Mouse (Mus musculus) hindbrain, postnatal 0 days (tissue): ENCODE data around the gene Efna4. TPM values are rescaled to one million over a fixed set of nuclear protein-coding genes. Genes with fewer than 3 reads are reported as not detected.

Experiments used
- ATAC-seq: fragments of 200-750 bp; cut with Nextera tagmentation; 2 replicates; pipeline ENCODE4 v1.8.0; 2017; ENCODE audit warnings: mild to moderate bottlenecking, moderate TSS enrichment, moderate library complexity
- DNase-seq: peaks from one replicate; pipeline ENCODE4 v3.0.0-alpha.2; 2015; ENCODE audit warnings: low spot score
- H3K27ac ChIP-seq: fragments of 300-500 bp; sonication (generic); 2 replicates; pipeline ENCODE4 v1.5.1; 2014; ENCODE audit warnings: mild to moderate bottlenecking
- H3K27me3 ChIP-seq: fragments of 300-500 bp; sonication (generic); 2 replicates; pipeline ENCODE4 v1.6.1; 2014; ENCODE audit warnings: low read length, mixed read lengths; ENCODE audit not compliant: insufficient read depth
- H3K36me3 ChIP-seq: fragments of 300-500 bp; sonication (generic); 2 replicates; pipeline ENCODE4 v1.6.1; 2014; ENCODE audit warnings: low read length, mixed read lengths; ENCODE audit not compliant: insufficient read depth
- H3K4me1 ChIP-seq: fragments of 300-500 bp; sonication (generic); 2 replicates; pipeline ENCODE4 v1.6.1; 2014; ENCODE audit warnings: antibody characterized with exemption, low read length, mixed read lengths; ENCODE audit not compliant: insufficient read depth
- H3K4me2 ChIP-seq: fragments of 300-500 bp; sonication (generic); 2 replicates; pipeline ENCODE4 v1.6.1; 2014; ENCODE audit warnings: low read depth, mild to moderate bottlenecking, low read length, moderate library complexity, mixed read lengths
- H3K4me3 ChIP-seq: fragments of 300-500 bp; sonication (generic); 2 replicates; pipeline ENCODE4 v1.5.1; 2014; ENCODE audit warnings: low read length
- H3K9ac ChIP-seq: fragments of 300-500 bp; sonication (generic); replicated peaks from 2 replicates; pipeline ENCODE4 v1.6.1; 2014; ENCODE audit warnings: mild to moderate bottlenecking, low read length, moderate library complexity, mixed read lengths
- H3K9me3 ChIP-seq: fragments of 300-500 bp; sonication (generic); 2 replicates; pipeline ENCODE4 v1.6.1; 2016; ENCODE audit warnings: low read length, mixed read lengths
- CTCF ChIP-seq: IDR thresholded peaks from 2 replicates; pipeline ENCODE4 v1.5.1; 2016; ENCODE audit warnings: antibody characterized with exemption, control low read depth, low read depth
- WGBS: fragments of 180-500 bp; shearing (Covaris S2); extraction: QIAGEN DNeasy Blood & Tissue Kit; methylation state at CpG from one replicate; pipeline ENCODE4 v1.1.7; 2014; 5-methylcytosine and 5-hydroxymethylcytosine counted together
- polyA plus RNA-seq: library from polyadenylated mRNA; unstranded; fragments of >200 nt; fragmentation: Nextera tagmentation; extraction: Ambion mirVana; gene quantifications from 2 replicates; pipeline ENCODE4 v1.2.1, GENCODE M21; 2015
- total RNA-seq: library from RNA; depleted of rRNA; stranded (reverse); fragments of >200 nt; gene quantifications from 2 replicates; pipeline ENCODE4 v1.2.3, GENCODE M21; 2014

The Efna4 gene
- total and polyA plus RNA-seq, 2 experiments from 2014 or later, result 3.5 to 7.6 TPM

DNA sequence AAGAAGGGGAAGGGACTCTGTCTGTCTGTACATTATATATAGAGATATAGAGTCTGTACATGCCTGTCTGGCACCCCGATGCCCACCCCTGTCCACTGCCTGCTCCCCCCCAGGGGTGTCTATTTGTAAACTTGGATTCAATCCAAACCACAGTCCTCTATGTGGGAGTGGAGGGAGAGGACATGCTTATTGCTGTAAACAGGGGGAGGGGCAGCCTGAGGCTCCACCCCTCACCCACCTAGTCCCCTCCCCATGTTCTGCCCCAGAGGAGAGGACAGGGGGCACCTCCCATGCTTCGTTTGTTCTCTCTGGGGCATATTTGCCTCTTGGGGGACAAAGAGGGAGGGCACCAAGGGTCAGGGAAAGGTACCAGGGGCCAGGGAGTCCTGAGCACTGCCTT lies 23.0 kb downstream of the Efna4 start:
- no peaks in the 10 kb centered on the region for H3K9me3 ChIP-seq
- WGBS, result 35% methylated on average over 2 of the region's 2 CpGs
- H3K4me1 ChIP-seq, result peaks cover 13% of the 10 kb centered on the region
- DNase-seq (no peak), ATAC-seq (no peak)
- no peak for TF ChIP-seq CTCF
- no peaks in the 10 kb centered on the region for H3K36me3 ChIP-seq
- H3K4me2 ChIP-seq, result peak overlapping the region; percentile 49
- H3K4me3 ChIP-seq, result peak overlapping the region; percentile 20; the same call in 1 of the 2 replicates
- H3K27ac ChIP-seq, result no peak overlapping the region
- peak overlapping the region; percentile 37 for H3K9ac ChIP-seq
- H3K27me3 ChIP-seq, result no peaks in the 10 kb centered on the region

DNA sequence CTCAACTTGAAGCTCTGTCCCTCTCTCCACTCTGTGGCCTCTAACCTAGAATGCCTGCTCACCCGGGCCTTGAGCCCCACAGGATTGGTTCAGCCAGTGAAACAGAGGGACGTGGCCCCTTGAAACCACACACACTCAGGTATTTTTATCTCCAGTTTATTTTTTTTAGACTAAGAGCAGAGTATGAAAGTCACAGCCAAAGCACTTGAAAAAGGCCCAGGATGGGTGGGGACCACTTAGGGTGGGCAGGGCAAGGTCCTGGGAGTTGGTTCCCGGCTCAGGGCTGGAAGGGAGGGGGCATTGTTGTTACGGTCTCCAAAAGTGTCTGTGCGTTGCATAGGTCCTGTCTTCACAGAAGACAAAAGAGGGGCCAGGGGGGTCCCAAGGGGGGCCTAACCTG lies 23.5 kb downstream of the Efna4 start:
- Histone ChIP-seq H3K9ac (no peak overlapping the region), H3K36me3 (no peaks in the 10 kb centered on the region), H3K27me3 (no peaks in the 10 kb centered on the region), H3K4me1 (peaks cover 13% of the 10 kb centered on the region), H3K4me3 (no peak overlapping the region), H3K4me2 (no peak overlapping the region), H3K9me3 (no peaks in the 10 kb centered on the region), H3K27ac (no peak overlapping the region)
- WGBS, result 66% methylated on average over 5 of the region's 5 CpGs
- no peak for DNase-seq
- TF ChIP-seq CTCF, result no peak
- ATAC-seq, result no peak

DNA sequence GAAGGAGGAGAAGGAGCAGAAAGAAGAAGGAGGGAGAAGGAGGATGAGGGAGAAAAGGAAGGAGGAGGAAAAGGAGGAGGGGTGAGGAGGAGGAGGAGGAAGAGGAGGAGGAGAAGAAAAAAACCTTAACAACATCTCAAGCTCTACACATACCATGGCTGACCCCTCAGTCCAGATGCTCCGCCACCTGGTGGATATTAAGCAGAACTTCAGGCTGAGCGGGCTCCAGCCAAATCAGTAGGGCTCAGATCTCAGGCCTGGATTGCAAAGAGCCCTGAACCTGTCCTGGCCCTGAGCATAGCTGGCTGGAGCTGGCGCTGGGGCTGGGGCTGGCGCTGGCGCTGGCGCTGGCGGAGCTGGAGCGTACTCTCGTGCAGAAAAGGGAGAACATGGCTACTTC lies 29.7 kb downstream of the Efna4 start:
- H3K4me1 ChIP-seq, result no peaks in the 10 kb centered on the region
- H3K4me2 ChIP-seq, result no peak overlapping the region
- peak; percentile 93 for TF ChIP-seq CTCF
- H3K9me3 ChIP-seq, result no peaks in the 10 kb centered on the region
- DNase-seq (peak; percentile 85), ATAC-seq (peak; percentile 88)
- H3K9ac ChIP-seq, result no peak overlapping the region
- no peaks in the 10 kb centered on the region for H3K27me3 ChIP-seq
- no peak overlapping the region for H3K4me3 ChIP-seq
- under 1% methylated on average over 9 of the region's 9 CpGs for WGBS
- H3K27ac ChIP-seq, result no peak overlapping the region
- no peaks in the 10 kb centered on the region for H3K36me3 ChIP-seq

DNA sequence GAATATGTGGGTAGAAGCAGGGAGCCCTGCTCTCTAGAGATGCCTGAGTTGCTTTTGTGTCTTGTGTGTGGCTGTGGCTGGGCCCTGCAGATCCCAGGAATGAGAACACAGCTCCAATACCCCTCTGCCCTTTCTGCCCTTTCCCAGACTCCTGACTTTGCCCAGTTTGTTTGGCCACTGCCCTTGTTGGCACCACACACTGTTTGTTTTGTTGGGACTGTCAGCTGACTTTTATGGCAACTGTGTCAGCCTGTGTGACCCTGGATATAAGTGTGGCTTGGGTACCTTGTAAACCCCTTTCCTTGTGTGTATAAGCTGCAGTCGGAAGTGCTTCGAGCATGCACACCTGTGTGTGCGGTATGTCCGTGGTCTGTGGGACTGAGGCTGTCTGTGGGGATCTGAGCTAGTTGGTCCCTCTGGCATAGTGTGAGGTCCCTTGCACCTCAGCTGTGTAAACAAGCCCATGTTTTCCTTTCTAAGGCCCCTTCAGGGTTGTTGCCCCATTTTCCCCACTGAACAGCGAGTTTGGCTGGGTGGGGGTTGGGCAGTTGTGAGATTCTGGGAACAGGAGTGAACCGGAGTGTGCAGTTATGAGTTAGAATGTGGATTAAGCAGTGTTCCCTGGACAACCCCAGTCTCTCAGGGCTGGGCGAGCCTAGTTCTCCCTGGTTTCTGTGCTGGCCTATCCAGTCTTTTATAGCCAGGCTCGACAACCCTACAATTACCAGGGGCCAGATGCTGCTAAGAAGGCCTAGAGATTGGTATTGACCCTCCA lies 32.1 kb downstream of the Efna4 start:
- Histone ChIP-seq H3K27me3 (no peaks in the 10 kb centered on the region), H3K36me3 (no peaks in the 10 kb centered on the region), H3K4me2 (no peak overlapping the region), H3K27ac (peak overlapping the region; percentile 26; the same call in 1 of the 2 replicates), H3K4me3 (no peak overlapping the region), H3K9me3 (no peaks in the 10 kb centered on the region), H3K4me1 (no peaks in the 10 kb centered on the region), H3K9ac (no peak overlapping the region)
- TF ChIP-seq CTCF, result no peak
- no peak for ATAC-seq
- no peak for DNase-seq
- 75% methylated on average over 8 of the region's 8 CpGs for WGBS

DNA sequence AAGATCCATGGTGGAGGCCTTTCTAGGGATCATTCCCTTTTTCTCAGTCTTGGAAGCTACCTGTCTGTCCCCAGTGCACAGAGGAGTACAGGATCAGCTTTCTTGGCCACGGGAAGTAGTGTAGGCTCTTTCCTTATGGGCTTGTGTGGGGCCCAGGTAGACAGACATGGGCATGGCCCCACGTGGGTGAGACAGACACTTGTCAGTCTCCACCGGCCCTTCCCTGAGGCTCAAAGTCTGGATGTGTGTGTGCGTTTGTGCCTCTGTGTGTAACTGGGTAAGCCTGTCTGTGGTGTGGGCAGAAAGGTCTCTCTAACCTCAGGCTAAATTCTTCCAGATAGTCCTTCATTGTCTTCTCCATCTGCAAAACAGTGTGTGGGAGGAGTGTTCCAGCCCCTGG lies 32.7 kb downstream of the Efna4 start:
- Histone ChIP-seq H3K4me1 (no peaks in the 10 kb centered on the region), H3K27ac (no peak overlapping the region), H3K4me2 (no peak overlapping the region), H3K9me3 (no peaks in the 10 kb centered on the region), H3K4me3 (no peak overlapping the region), H3K27me3 (no peaks in the 10 kb centered on the region), H3K9ac (no peak overlapping the region), H3K36me3 (no peaks in the 10 kb centered on the region)
- TF ChIP-seq CTCF, result no peak
- WGBS, result 67% methylated on average over 4 of the region's 4 CpGs
- no peak for DNase-seq
- ATAC-seq, result no peak

DNA sequence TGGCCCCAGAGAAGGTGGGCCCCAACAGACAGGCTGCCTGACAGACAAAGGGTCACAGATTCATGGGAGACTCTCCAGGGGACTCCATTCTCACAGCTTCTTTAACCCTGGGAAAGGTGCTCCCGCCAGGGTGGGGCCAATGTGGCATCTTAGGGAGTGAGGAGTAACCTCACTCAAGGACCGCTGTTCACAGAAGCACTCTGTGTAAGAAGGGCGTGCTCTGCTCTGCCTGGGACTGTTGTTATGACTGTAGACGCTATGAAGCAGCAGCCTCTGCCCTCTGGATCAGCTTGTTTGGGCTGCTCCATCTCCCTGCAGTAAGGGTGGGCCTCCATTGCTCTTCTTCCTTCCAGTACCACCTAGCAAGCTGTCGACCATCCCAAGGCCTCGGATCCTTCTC lies 33.4 kb downstream of the Efna4 start:
- ATAC-seq (no peak), DNase-seq (no peak)
- H3K9ac ChIP-seq, result no peak overlapping the region
- H3K36me3 ChIP-seq, result no peaks in the 10 kb centered on the region
- no peak overlapping the region for H3K4me2 ChIP-seq
- H3K4me3 ChIP-seq, result no peak overlapping the region
- no peaks in the 10 kb centered on the region for H3K9me3 ChIP-seq
- no peak overlapping the region for H3K27ac ChIP-seq
- no peaks in the 10 kb centered on the region for H3K27me3 ChIP-seq
- 65% methylated on average over 6 of the region's 6 CpGs for WGBS
- TF ChIP-seq CTCF, result no peak
- H3K4me1 ChIP-seq, result no peaks in the 10 kb centered on the region

DNA sequence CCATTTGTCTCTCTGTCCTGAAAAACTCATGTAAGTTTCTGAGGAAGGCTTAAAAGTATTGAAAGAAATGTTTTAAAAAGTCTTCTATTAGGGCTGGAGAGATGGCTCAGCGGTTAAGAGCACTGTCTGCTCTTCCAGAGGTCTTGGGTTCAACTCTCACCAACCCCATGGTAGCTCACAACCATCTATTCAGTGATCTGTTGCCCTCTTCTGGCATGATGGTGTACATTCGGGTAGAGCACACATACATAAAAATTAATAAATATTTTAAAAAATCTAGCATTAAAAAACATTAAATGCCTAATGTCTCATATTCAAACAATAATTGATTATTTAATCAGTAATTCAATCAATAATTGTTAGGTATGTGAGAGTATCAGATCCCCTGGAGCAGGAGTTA lies 37.3 kb downstream of the Efna4 start:
- ATAC-seq (no peak), DNase-seq (no peak)
- Histone ChIP-seq H3K36me3 (no peaks in the 10 kb centered on the region), H3K9me3 (no peaks in the 10 kb centered on the region), H3K27ac (no peak overlapping the region), H3K27me3 (no peaks in the 10 kb centered on the region), H3K9ac (no peak overlapping the region), H3K4me3 (no peak overlapping the region), H3K4me2 (no peak overlapping the region), H3K4me1 (no peaks in the 10 kb centered on the region)
- TF ChIP-seq CTCF, result no peak
- WGBS, result 71% methylated on average over 2 of the region's 2 CpGs
